Comparison of ENCODE assay signal across 16 mouse cellular contexts in genomic region chr3:102498931-102499330, GRCm38 (mm10). TPM values are rescaled to one million over a fixed set of nuclear protein-coding genes. Genes with fewer than 3 reads are reported as not detected.
"Had no signal": no experiment of that assay in that cellular context is flagged by ENCODE, and none has a peak within 500 bp of the region (broad histone marks: within the 10 kb centered on the region; RNA-seq: fewer than 3 reads in every experiment).

No protein-coding gene starts in this region.

- H3K4me3 ChIP-seq: neural tube, embryonic 13.5 days; neural tube, embryonic 15.5 days; stomach, embryonic 15.5 days had no signal

- H3K4me1 ChIP-seq: neural tube, embryonic 13.5 days; stomach, embryonic 15.5 days had no signal

- H3K27ac ChIP-seq: neural tube, embryonic 13.5 days; neural tube, embryonic 15.5 days; stomach, embryonic 15.5 days; stomach, postnatal 0 days had no signal

- H3K9ac ChIP-seq: neural tube, embryonic 13.5 days; neural tube, embryonic 15.5 days; stomach, embryonic 15.5 days had no signal

- H3K9me3 ChIP-seq: neural tube, embryonic 13.5 days; neural tube, embryonic 15.5 days; stomach, embryonic 15.5 days had no signal

- DNase-seq: retina, postnatal 1 day; right cerebral cortex, adult 18-20 months; right cerebral cortex, postnatal 14 days; right cerebral cortex, postnatal 25 days; right cerebral cortex, postnatal 4 days; spleen, adult 18-20 months; thymus, adult 18-20 months; thymus, adult 2 months; thymus, postnatal 14 days; thymus, postnatal 25 days; thymus, postnatal 4 days had no signal

- H3K36me3 ChIP-seq: neural tube, embryonic 13.5 days; neural tube, embryonic 15.5 days; stomach, embryonic 15.5 days had no signal

RNA-seq across cellular contexts. Expression of gene Ngf, which starts 29.2 kb away (rescaled TPM):
- total RNA-seq: neutrophil, adult 5-6 weeks had no signal
